Mouse (Mus musculus) heart, postnatal 0 days (tissue): ENCODE measurements around the gene Pcna.

ENCODE experiments used
- CTCF ChIP-seq: IDR thresholded peaks from 2 replicates; pipeline ENCODE4 v1.5.1; 2016; ENCODE audit warnings: antibody characterized with exemption, control low read depth, low read depth
- EP300 ChIP-seq: IDR thresholded peaks from 2 replicates; pipeline ENCODE4 v1.6.1; 2016; ENCODE audit warnings: antibody characterized with exemption, low read depth

DNA sequence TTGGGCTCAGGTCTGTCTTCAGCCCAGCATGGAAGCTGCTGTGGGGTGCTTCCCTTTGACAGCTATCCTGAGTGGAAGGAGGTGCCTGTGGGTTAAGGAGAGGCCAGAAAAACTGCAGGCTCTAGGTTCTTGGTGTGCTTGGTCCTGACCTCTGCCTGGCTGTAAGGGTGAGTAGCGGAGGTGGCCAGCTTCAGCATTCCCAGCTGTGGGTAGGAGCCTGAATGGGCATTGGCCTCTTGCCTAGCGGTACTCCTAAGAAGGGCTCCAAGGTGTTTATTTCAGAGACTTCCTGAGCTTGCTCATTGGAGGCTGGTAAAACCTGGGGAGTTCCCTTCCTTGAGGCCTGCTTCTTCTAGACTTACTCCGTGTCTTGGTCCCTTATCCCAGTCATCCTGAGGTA, 38.2 kb upstream of the Pcna start:
- TF ChIP-seq CTCF (no peak), EP300 (no peak)
